Mouse (Mus musculus): ENCODE measurements at regions not wholly inside any gene's neighbourhood (a gene's known extent, or its start where the extent isn't known, plus 50 kb on each side); places are given as distances from the start of the nearest gene placed in this dataset.

- no peaks in the 10 kb centered on the region for H3K36me3 ChIP-seq (ENCODE audit: control insufficient read depth, insufficient read depth, low read length, poor library complexity, severe bottlenecking)
- DNase-seq (ENCODE audit: low read depth, low spot score): no peak
- no peaks in the 10 kb centered on the region for H3K4me1 ChIP-seq (ENCODE audit: control insufficient read depth in 2 of 2, insufficient read depth in 2 of 2, low read length in 2 of 2, poor library complexity in 1 of 2)
- no peak overlapping the region for H3K27ac ChIP-seq (ENCODE audit: insufficient read depth, low read depth, low read length, poor library complexity, severe bottlenecking)
- no peak for TF ChIP-seq HCFC1 (IDR thresholded peaks at IDR 0.05; ENCODE audit: borderline replicate concordance, insufficient read depth, low read length)
- TF ChIP-seq ZNF384 (IDR thresholded peaks at IDR 0.05; ENCODE audit: low read depth, low read length): no peak
- TF ChIP-seq ZC3H11A (IDR thresholded peaks at IDR 0.05; ENCODE audit: borderline replicate concordance, low read depth, low read length): no peak
- no peak for TF ChIP-seq CHD2 (IDR thresholded peaks at IDR 0.05; ENCODE audit: low read depth, low read length)
- TF ChIP-seq MAFK (IDR thresholded peaks at IDR 0.05; ENCODE audit: insufficient read depth, low read depth, low read length): no peak
- no peak overlapping the region for H3K4me3 ChIP-seq (ENCODE audit: insufficient read depth in 1 of 2, low read depth in 1 of 2, low read length in 2 of 2, poor library complexity in 1 of 2, severe bottlenecking in 1 of 2)
- no peak overlapping the region for H3K9ac ChIP-seq (ENCODE audit: insufficient read depth, low read depth, low read length, poor library complexity, severe bottlenecking)
- in situ Hi-C loops (cut with MboI; ENCODE audit: low sequenced_read_pairs in 2 of 2, unreplicated experiment in 2 of 2): no loop called here
- no peaks in the 10 kb centered on the region for H3K9me3 ChIP-seq (ENCODE audit: control insufficient read depth, insufficient read depth, low read depth, low read length)
Measured at GRCm38 (mm10) chr8:115831675-115832074, 124.1 kb upstream of the Maf start.

GRCm38 (mm10) chr8:115830012-115830662 lies 122.5 kb upstream of the Maf start:
- Histone ChIP-seq H3K9ac (ENCODE audit: insufficient read depth, low read depth, low read length, poor library complexity, severe bottlenecking) (no peak overlapping the region), H3K4me3 (ENCODE audit: insufficient read depth in 1 of 2, low read depth in 1 of 2, low read length in 2 of 2, poor library complexity in 1 of 2, severe bottlenecking in 1 of 2) (no peak overlapping the region), H3K27ac (ENCODE audit: insufficient read depth, low read depth, low read length, poor library complexity, severe bottlenecking) (no peak overlapping the region), H3K4me1 (ENCODE audit: control insufficient read depth in 2 of 2, insufficient read depth in 2 of 2, low read length in 2 of 2, poor library complexity in 1 of 2) (no peaks in the 10 kb centered on the region), H3K36me3 (ENCODE audit: control insufficient read depth, insufficient read depth, low read length, poor library complexity, severe bottlenecking) (no peaks in the 10 kb centered on the region), H3K9me3 (ENCODE audit: control insufficient read depth, insufficient read depth, low read depth, low read length) (no peaks in the 10 kb centered on the region)
- no peak for DNase-seq (ENCODE audit: low read depth, low spot score)
- TF ChIP-seq ZC3H11A (IDR thresholded peaks at IDR 0.05; ENCODE audit: borderline replicate concordance, low read depth, low read length): no peak
- TF ChIP-seq ZNF384 (IDR thresholded peaks at IDR 0.05; ENCODE audit: low read depth, low read length): no peak
- no peak for TF ChIP-seq MAFK (IDR thresholded peaks at IDR 0.05; ENCODE audit: insufficient read depth, low read depth, low read length)
- TF ChIP-seq CHD2 (IDR thresholded peaks at IDR 0.05; ENCODE audit: low read depth, low read length): no peak
- TF ChIP-seq HCFC1 (IDR thresholded peaks at IDR 0.05; ENCODE audit: borderline replicate concordance, insufficient read depth, low read length): no peak
- in situ Hi-C loops (cut with MboI; ENCODE audit: low sequenced_read_pairs in 2 of 2, unreplicated experiment in 2 of 2): no loop called here

- Histone ChIP-seq H3K36me3 (ENCODE audit: control insufficient read depth, insufficient read depth, low read length, poor library complexity, severe bottlenecking) (no peaks in the 10 kb centered on the region), H3K4me3 (ENCODE audit: insufficient read depth in 1 of 2, low read depth in 1 of 2, low read length in 2 of 2, poor library complexity in 1 of 2, severe bottlenecking in 1 of 2) (no peak overlapping the region), H3K4me1 (ENCODE audit: control insufficient read depth in 2 of 2, insufficient read depth in 2 of 2, low read length in 2 of 2, poor library complexity in 1 of 2) (no peaks in the 10 kb centered on the region), H3K9me3 (ENCODE audit: control insufficient read depth, insufficient read depth, low read depth, low read length) (no peaks in the 10 kb centered on the region), H3K9ac (ENCODE audit: insufficient read depth, low read depth, low read length, poor library complexity, severe bottlenecking) (no peak overlapping the region), H3K27ac (ENCODE audit: insufficient read depth, low read depth, low read length, poor library complexity, severe bottlenecking) (no peak overlapping the region)
- DNase-seq (ENCODE audit: low read depth, low spot score): no peak
- in situ Hi-C loops (cut with MboI; ENCODE audit: low sequenced_read_pairs in 2 of 2, unreplicated experiment in 2 of 2): no loop called here
- no peak for TF ChIP-seq ZC3H11A (IDR thresholded peaks at IDR 0.05; ENCODE audit: borderline replicate concordance, low read depth, low read length)
- TF ChIP-seq CHD2 (IDR thresholded peaks at IDR 0.05; ENCODE audit: low read depth, low read length): no peak
- TF ChIP-seq MAFK (IDR thresholded peaks at IDR 0.05; ENCODE audit: insufficient read depth, low read depth, low read length): no peak
- no peak for TF ChIP-seq HCFC1 (IDR thresholded peaks at IDR 0.05; ENCODE audit: borderline replicate concordance, insufficient read depth, low read length)
- no peak for TF ChIP-seq ZNF384 (IDR thresholded peaks at IDR 0.05; ENCODE audit: low read depth, low read length)
Measured at GRCm38 (mm10) chr8:115826516-115826915, 118.9 kb upstream of the Maf start.

GRCm38 (mm10) chr8:115825899-115826502 lies 118.4 kb upstream of the Maf start:
- DNase-seq (ENCODE audit: low read depth, low spot score): no peak
- Histone ChIP-seq H3K9ac (ENCODE audit: insufficient read depth, low read depth, low read length, poor library complexity, severe bottlenecking) (no peak overlapping the region), H3K4me1 (ENCODE audit: control insufficient read depth in 2 of 2, insufficient read depth in 2 of 2, low read length in 2 of 2, poor library complexity in 1 of 2) (no peaks in the 10 kb centered on the region), H3K4me3 (ENCODE audit: insufficient read depth in 1 of 2, low read depth in 1 of 2, low read length in 2 of 2, poor library complexity in 1 of 2, severe bottlenecking in 1 of 2) (no peak overlapping the region), H3K36me3 (ENCODE audit: control insufficient read depth, insufficient read depth, low read length, poor library complexity, severe bottlenecking) (no peaks in the 10 kb centered on the region), H3K9me3 (ENCODE audit: control insufficient read depth, insufficient read depth, low read depth, low read length) (no peaks in the 10 kb centered on the region), H3K27ac (ENCODE audit: insufficient read depth, low read depth, low read length, poor library complexity, severe bottlenecking) (no peak overlapping the region)
- TF ChIP-seq HCFC1 (IDR thresholded peaks at IDR 0.05; ENCODE audit: borderline replicate concordance, insufficient read depth, low read length): no peak
- no peak for TF ChIP-seq ZC3H11A (IDR thresholded peaks at IDR 0.05; ENCODE audit: borderline replicate concordance, low read depth, low read length)
- TF ChIP-seq CHD2 (IDR thresholded peaks at IDR 0.05; ENCODE audit: low read depth, low read length): no peak
- no peak for TF ChIP-seq ZNF384 (IDR thresholded peaks at IDR 0.05; ENCODE audit: low read depth, low read length)
- no peak for TF ChIP-seq MAFK (IDR thresholded peaks at IDR 0.05; ENCODE audit: insufficient read depth, low read depth, low read length)
- in situ Hi-C loops (cut with MboI; ENCODE audit: low sequenced_read_pairs in 2 of 2, unreplicated experiment in 2 of 2): no loop called here

Measured in ES-E14 (cell line).